Mouse (Mus musculus) liver, embryonic 13.5 days (tissue): Measurements from ENCODE around the gene Setx. TPM values are rescaled to one million over a fixed set of nuclear protein-coding genes. Genes with fewer than 3 reads are reported as not detected.

Experiments used
- ATAC-seq: fragments of 200-750 bp; cut with Nextera tagmentation; 2 replicates; pipeline ENCODE4 v1.8.0; 2017; ENCODE audit warnings: low read depth, mild to moderate bottlenecking, moderate number of reproducible peaks, moderate library complexity
- DNase-seq: peaks from one replicate; pipeline ENCODE4 v3.0.0; 2022
- H3K27ac ChIP-seq: fragments of 300-500 bp; sonication (generic); 2 replicates; pipeline ENCODE4 v1.5.1; 2015; ENCODE audit warnings: moderate library complexity, mild to moderate bottlenecking, inconsistent platforms
- H3K27me3 ChIP-seq: fragments of 300-500 bp; sonication (generic); 2 replicates; pipeline ENCODE4 v1.6.1; 2015; ENCODE audit warnings: mild to moderate bottlenecking, inconsistent platforms
- H3K36me3 ChIP-seq: fragments of 300-500 bp; sonication (generic); 2 replicates; pipeline ENCODE4 v1.6.1; 2015; ENCODE audit warnings: mild to moderate bottlenecking, inconsistent platforms
- H3K4me1 ChIP-seq: fragments of 300-500 bp; sonication (generic); replicated peaks from 2 replicates; pipeline ENCODE4 v1.6.1; 2015; ENCODE audit warnings: inconsistent platforms
- H3K4me2 ChIP-seq: fragments of 300-500 bp; sonication (generic); 2 replicates; pipeline ENCODE4 v1.6.1; 2015; ENCODE audit warnings: inconsistent platforms, mild to moderate bottlenecking, moderate library complexity
- H3K4me3 ChIP-seq: fragments of 300-500 bp; sonication (generic); replicated peaks from 2 replicates; pipeline ENCODE4 v1.5.1; 2015; ENCODE audit warnings: mild to moderate bottlenecking, inconsistent platforms
- H3K9ac ChIP-seq: fragments of 300-500 bp; sonication (generic); 2 replicates; pipeline ENCODE4 v1.6.1; 2015; ENCODE audit warnings: mild to moderate bottlenecking, inconsistent platforms
- H3K9me3 ChIP-seq: fragments of 300-500 bp; sonication (generic); replicated peaks from 2 replicates; pipeline ENCODE4 v1.6.1; 2016; ENCODE audit warnings: inconsistent platforms
- WGBS: fragments of 180-500 bp; shearing (Covaris S2); methylation state at CpG from one replicate; pipeline ENCODE4 v1.1.7; 2015; ENCODE audit not compliant: insufficient replicate concordance; 5-methylcytosine and 5-hydroxymethylcytosine counted together
- polyA plus RNA-seq: library from polyadenylated mRNA; unstranded; fragments of >200 nt; fragmentation: Nextera tagmentation; extraction: Ambion mirVana; gene quantifications from 2 replicates; pipeline ENCODE4 v1.2.1, GENCODE M21; 2015

Gene Setx
- polyA plus RNA-seq, 1 experiment from 2014 or later: 3.5 TPM

DNA sequence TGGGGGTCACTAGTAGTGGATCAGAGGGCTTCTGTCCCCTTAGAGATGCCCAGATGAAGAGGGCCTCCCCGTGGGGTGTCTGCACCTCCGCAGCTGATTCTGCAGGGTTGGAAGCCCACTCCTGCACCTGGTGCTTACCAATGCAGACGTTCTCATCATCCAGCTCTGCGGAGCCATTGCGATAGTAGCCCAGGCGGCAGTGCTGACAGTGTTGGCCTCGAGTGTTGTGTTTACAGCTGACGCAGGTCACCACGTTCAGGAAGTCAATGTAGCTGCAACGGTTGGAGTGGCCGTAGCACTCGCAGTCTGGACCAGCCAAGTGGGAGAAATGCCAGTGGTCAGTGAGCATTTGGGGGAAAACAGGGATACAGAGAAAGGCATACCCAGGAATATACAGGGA lies 72.9 kb downstream of the Setx start:
- Histone ChIP-seq H3K27ac (no peak overlapping the region), H3K4me1 (peaks cover 14% of the 10 kb centered on the region), H3K4me3 (no peak overlapping the region), H3K9ac (no peak overlapping the region), H3K36me3 (no peaks in the 10 kb centered on the region), H3K4me2 (no peak overlapping the region), H3K9me3 (no peaks in the 10 kb centered on the region), H3K27me3 (peaks cover 51% of the 10 kb centered on the region)
- no peak for DNase-seq
- no peak for ATAC-seq
- WGBS: 53% methylated on average over 12 of the region's 12 CpGs

DNA sequence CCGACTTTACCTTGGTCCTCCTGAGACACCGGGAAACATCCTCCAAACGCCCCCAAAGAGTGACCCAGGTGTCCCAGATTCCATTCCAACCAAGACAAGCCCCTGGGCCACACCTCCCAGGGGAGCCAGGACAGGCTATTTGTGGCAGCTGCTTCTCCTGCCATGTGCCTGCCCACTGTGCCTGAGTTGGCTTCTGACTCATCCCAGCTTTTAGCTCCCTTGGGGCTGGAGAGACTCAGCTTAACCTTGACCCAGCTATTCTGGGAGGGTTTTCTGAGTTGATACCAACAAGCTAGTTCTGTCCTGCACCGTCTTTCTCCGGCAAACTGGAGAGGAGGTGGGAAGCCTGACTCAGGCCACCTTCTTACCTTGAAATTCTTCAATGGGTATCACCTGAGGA lies 74.5 kb downstream of the Setx start:
- 68% methylated on average over 5 of the region's 5 CpGs for WGBS
- no peak overlapping the region for H3K9ac ChIP-seq
- H3K4me3 ChIP-seq: no peak overlapping the region
- no peaks in the 10 kb centered on the region for H3K36me3 ChIP-seq
- DNase-seq (no peak), ATAC-seq (no peak)
- H3K27ac ChIP-seq: no peak overlapping the region
- no peak overlapping the region for H3K4me2 ChIP-seq
- H3K9me3 ChIP-seq: no peaks in the 10 kb centered on the region
- H3K27me3 ChIP-seq: peaks cover 46% of the 10 kb centered on the region
- peaks cover 18% of the 10 kb centered on the region for H3K4me1 ChIP-seq

DNA sequence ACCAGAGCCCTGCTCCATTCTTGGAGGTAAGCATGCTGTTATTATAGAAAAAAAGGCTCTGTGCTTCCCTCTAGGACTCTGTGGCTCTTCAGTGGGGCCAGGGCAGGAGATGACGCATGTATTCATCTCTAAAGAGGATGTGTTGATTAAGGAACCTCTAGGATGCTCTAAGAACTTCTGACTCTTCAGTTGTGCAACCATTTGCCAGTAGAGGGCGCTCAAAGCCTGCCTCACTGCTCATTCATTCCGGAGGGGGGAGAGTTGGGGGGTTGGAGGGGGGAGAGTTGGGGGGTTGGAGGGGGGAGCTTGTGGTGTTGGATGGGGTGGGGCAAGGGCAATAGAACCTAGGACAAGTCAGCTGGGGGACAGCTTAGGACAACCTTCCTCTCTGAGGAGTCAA lies 75.9 kb downstream of the Setx start:
- Histone ChIP-seq H3K4me1 (peaks cover 11% of the 10 kb centered on the region), H3K36me3 (no peaks in the 10 kb centered on the region), H3K4me3 (no peak overlapping the region), H3K9ac (no peak overlapping the region), H3K27me3 (peaks cover 44% of the 10 kb centered on the region), H3K4me2 (no peak overlapping the region), H3K9me3 (no peaks in the 10 kb centered on the region), H3K27ac (no peak overlapping the region)
- ATAC-seq: no peak
- WGBS: 7% methylated on average over 3 of the region's 3 CpGs
- DNase-seq: no peak

DNA sequence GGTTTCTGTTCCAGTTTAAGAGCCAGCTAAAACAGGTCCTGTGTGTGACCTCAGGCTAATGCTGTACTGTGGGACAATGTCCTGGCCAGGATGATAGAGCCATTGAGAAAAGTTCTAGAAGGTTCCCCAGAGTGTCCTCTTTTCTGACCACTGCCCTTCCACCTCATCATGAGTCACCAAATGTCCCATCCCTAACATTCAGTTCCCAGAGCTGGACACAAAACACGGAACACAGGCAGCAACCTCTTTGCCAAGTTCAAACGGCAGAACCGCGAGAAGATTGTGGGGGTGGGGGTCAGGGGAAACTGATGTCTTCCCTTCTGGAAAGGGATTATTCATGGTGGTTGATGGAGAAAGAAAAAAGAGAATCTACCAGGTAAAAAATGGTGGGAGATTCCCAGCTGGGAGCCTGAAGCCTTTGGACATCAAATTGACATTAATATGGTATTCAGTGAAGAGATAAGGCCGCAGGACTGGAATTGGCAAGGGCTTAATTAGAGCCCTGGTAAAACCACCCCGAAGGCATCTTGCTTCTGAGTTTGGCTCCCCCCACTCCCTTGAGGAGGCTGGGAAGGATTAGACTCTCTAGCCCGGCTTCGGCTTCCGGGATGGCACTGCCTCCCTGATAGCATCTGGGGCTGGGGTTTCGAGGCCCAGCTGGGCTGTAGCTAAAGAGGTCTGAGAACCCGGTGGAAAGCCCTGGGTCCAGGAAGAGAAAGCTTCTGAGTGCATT lies 77.4 kb downstream of the Setx start:
- DNase-seq (no peak), ATAC-seq (no peak)
- Histone ChIP-seq H3K4me2 (no peak overlapping the region), H3K4me3 (no peak overlapping the region), H3K27ac (no peak overlapping the region), H3K4me1 (peaks cover 3% of the 10 kb centered on the region; the same call in 1 of the 2 replicates), H3K27me3 (peaks cover 31% of the 10 kb centered on the region), H3K36me3 (no peaks in the 10 kb centered on the region), H3K9ac (no peak overlapping the region), H3K9me3 (no peaks in the 10 kb centered on the region)
- 60% methylated on average over 11 of the region's 11 CpGs for WGBS

DNA sequence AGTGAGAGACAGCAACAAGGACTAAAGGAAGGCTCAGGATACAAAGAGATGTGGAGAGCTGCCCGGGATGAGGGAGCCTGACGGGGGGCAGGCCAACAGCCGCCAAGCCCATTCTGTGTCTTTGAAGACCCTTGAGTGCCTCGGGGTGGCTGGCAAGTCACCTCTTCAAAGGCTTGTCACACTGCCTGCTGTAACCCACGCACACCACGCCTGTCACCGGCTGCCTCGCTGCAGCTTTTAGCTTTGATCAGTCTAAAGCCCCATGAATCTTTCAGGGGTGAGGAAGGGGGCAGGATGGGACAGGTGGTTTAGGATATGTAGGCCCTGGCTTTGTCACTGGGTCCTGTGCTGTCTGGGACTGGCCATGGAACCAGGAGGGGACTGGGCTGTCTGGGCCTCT lies 82.2 kb downstream of the Setx start:
- H3K9ac ChIP-seq: no peak overlapping the region
- DNase-seq (no peak), ATAC-seq (no peak)
- H3K27me3 ChIP-seq: peaks cover 8% of the 10 kb centered on the region; the same call in 1 of the 2 replicates
- no peak overlapping the region for H3K4me3 ChIP-seq
- no peak overlapping the region for H3K27ac ChIP-seq
- no peaks in the 10 kb centered on the region for H3K9me3 ChIP-seq
- peaks cover 3% of the 10 kb centered on the region; the same call in 1 of the 2 replicates for H3K4me1 ChIP-seq
- H3K4me2 ChIP-seq: no peak overlapping the region
- WGBS: 43% methylated on average over 8 of the region's 8 CpGs
- no peaks in the 10 kb centered on the region for H3K36me3 ChIP-seq

DNA sequence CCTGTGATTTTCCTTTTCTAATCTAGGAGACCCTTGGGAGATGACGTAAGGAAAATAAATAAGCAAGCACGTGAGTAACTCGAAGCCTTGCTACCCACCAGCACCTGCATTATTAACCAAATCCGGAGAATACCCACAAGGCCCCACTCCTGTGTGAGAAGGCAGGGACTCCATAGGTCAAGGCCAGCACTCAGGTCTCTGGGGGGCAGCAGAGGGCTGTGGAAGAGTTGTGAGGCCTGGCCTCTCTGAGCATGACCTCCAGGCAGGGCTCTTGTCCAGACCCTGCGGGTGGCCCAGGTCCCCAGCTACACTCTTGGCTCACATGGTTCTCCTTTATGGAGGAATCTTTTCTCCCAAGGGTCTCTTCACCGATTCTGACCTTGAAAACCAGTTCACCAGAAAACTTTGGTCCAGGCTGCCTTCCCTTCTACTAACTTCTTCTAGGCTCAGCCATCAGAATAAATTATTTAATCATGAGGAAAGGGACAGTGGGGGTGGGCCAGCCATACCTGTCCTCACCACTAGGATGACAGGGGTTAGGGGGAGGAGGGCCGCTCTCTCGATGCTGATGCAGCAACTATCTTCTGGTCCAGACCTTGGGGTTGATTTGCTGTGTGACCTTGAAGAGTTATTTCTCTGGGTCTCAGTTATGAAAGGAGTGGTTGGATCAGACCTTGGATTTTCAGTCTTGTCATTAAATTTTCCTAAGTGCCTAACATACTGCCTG lies 92.5 kb downstream of the Setx start:
- Histone ChIP-seq H3K4me2 (no peak overlapping the region), H3K4me3 (no peak overlapping the region), H3K27me3 (no peaks in the 10 kb centered on the region), H3K9ac (no peak overlapping the region), H3K9me3 (no peaks in the 10 kb centered on the region), H3K4me1 (no peaks in the 10 kb centered on the region), H3K27ac (no peak overlapping the region), H3K36me3 (no peaks in the 10 kb centered on the region)
- WGBS: 42% methylated on average over 8 of the region's 8 CpGs
- ATAC-seq (no peak), DNase-seq (no peak)

DNA sequence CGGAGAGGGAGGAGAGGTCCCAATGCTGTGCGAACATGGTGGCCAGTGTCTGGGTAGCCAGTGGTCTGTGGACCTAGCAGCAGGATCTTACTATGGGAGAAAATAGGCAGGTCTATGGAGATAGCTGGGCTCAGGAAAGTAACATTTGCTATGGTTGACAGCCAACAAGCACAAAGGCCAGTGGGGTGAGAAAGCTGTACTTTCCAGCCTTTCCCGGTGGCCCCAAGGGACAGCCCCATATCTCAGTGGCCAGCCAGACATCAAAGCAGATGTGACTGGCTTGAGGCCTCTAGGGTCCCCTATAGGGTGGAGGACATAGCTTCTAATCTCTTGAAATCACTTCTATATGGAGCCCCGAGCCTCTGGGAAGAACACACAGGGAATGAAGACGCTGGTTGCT lies 93.1 kb downstream of the Setx start:
- no peak for DNase-seq
- Histone ChIP-seq H3K9ac (no peak overlapping the region), H3K27me3 (no peaks in the 10 kb centered on the region), H3K4me2 (no peak overlapping the region), H3K9me3 (no peaks in the 10 kb centered on the region), H3K36me3 (no peaks in the 10 kb centered on the region), H3K27ac (no peak overlapping the region), H3K4me3 (no peak overlapping the region), H3K4me1 (no peaks in the 10 kb centered on the region)
- WGBS: 65% methylated on average over 5 of the region's 5 CpGs
- no peak for ATAC-seq

DNA sequence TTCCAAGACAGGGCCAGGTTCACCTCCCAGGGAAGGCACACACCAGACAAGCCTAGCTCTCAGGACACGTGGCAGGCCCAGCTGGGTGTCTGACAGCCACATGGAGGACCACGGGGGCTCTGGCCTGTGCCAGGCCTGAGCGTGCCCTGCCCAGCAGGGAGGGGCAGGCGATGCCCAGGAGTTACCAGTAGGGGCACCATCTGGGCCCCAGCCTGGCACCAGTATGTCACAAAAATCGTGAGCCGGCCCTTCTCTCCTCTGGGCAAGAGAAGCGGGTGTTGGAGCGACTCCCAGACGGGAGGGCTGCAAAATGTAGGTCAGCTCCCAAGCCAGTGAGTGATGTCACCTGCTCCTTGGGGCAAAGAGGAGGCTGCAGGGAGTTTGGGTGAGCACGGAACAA lies 93.9 kb downstream of the Setx start:
- 62% methylated on average over 10 of the region's 10 CpGs for WGBS
- H3K9ac ChIP-seq: no peak overlapping the region
- no peaks in the 10 kb centered on the region for H3K27me3 ChIP-seq
- H3K4me1 ChIP-seq: no peaks in the 10 kb centered on the region
- H3K27ac ChIP-seq: no peak overlapping the region
- no peaks in the 10 kb centered on the region for H3K36me3 ChIP-seq
- H3K9me3 ChIP-seq: no peaks in the 10 kb centered on the region
- H3K4me3 ChIP-seq: no peak overlapping the region
- no peak for DNase-seq
- no peak for ATAC-seq
- no peak overlapping the region for H3K4me2 ChIP-seq

DNA sequence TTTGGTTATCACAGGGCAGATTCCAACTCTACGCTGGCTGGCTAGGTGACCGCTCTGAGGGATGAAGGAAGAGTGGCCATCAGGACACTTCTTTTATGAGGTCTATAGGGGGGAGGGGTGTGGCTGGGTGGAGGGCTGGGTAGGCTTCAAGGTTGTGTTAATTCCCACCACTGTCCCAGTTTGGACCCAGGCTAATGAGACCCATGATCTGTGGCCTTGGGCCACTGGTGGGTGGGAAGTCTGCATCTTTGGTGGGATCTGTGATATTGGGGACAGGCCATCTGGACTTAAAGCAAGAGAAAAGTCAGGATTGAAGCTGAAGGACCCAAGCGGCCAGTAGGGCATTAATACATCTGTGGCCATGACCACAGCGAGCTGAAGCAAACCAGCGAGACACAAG lies 94.8 kb downstream of the Setx start:
- ATAC-seq (no peak), DNase-seq (no peak)
- WGBS: 66% methylated on average over 5 of the region's 5 CpGs
- Histone ChIP-seq H3K27ac (no peak overlapping the region), H3K9me3 (no peaks in the 10 kb centered on the region), H3K4me2 (no peak overlapping the region), H3K4me3 (no peak overlapping the region), H3K27me3 (no peaks in the 10 kb centered on the region; the same call in 1 of the 2 replicates), H3K36me3 (no peaks in the 10 kb centered on the region), H3K9ac (no peak overlapping the region), H3K4me1 (no peaks in the 10 kb centered on the region)

DNA sequence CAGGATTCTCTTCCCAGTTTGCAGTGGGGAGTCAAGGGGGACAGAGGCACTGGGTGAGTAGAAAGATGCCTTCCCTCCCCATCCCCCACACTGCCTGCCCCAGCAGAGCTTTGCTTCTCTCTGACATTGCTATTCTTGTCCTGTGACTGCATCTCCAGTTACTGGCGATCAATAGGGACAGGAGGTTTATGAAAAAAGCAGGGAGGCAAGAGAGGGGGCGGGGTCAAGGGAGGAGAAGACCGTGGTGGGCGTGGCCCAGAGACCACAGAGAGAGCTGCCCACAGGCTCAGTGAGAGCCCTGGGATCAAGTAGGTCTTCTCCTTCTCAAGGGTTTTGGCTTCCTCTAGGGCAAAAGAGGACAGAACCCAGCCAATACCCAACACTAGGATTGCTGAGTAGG lies 98.3 kb downstream of the Setx start:
- WGBS: 4% methylated on average over 4 of the region's 4 CpGs

DNA sequence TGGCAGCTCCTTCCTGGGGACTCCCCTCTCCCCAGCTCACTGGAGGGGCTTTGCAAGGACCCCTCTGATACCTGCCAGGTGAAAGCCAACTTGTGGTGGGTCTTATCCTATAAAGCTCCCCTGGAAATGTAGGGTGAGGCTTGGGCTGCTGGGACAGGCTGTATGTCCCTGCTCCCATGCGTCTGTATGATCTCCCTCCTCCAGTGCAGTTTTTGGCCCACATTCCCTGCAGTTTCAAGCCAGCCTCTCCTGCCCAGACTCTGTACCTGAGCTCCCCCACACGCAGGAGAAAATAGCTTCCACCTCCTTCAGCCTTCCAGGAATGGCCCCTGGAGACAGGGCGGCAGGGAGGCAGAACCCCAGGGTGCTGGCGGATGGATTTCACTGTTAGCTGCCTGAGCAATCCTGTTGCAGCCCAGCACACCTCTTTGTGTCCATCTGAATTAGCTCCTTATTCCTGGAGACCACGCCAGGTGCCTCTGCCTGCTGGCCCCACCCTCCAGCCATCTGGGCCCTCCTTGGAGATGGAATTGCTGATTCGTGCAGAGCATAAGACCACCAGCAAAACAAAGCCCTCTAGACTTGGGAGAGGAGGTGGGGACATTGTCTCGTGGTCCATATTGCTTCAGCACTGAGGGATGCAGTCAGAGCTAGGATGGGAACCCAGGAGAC lies 99.7 kb downstream of the Setx start:
- no peaks in the 10 kb centered on the region for H3K9me3 ChIP-seq
- 29% methylated on average over 7 of the region's 7 CpGs for WGBS
- DNase-seq (no peak), ATAC-seq (no peak)
- H3K27ac ChIP-seq: no peak overlapping the region
- H3K4me1 ChIP-seq: no peaks in the 10 kb centered on the region
- no peak overlapping the region for H3K4me2 ChIP-seq
- no peaks in the 10 kb centered on the region for H3K36me3 ChIP-seq
- no peak overlapping the region for H3K9ac ChIP-seq
- no peaks in the 10 kb centered on the region; the same call in 1 of the 2 replicates for H3K27me3 ChIP-seq
- no peak overlapping the region for H3K4me3 ChIP-seq

More for the DNA sequence above, 98.3 kb downstream of the Setx start:
- Histone ChIP-seq H3K27ac (no peak overlapping the region), H3K36me3 (no peaks in the 10 kb centered on the region), H3K9ac (no peak overlapping the region), H3K4me1 (no peaks in the 10 kb centered on the region), H3K4me3 (no peak overlapping the region), H3K9me3 (no peaks in the 10 kb centered on the region), H3K27me3 (no peaks in the 10 kb centered on the region; the same call in 1 of the 2 replicates), H3K4me2 (no peak overlapping the region)
- DNase-seq (no peak), ATAC-seq (no peak)
